Comparison of ENCODE assay signal across 15 mouse cellular contexts in genomic region chrX:142574022-142574421, GRCm38 (mm10).
"Had no signal": no experiment of that assay in that cellular context is flagged by ENCODE, and none has a peak within 500 bp of the region (broad histone marks: within the 10 kb centered on the region; RNA-seq: fewer than 3 reads in every experiment).

No protein-coding gene starts in this region.

- H3K27ac ChIP-seq: neural tube, embryonic 15.5 days; stomach, embryonic 15.5 days; stomach, postnatal 0 days had no signal

- H3K36me3 ChIP-seq: neural tube, embryonic 15.5 days; stomach, embryonic 15.5 days had no signal

- H3K4me3 ChIP-seq: neural tube, embryonic 15.5 days; stomach, embryonic 15.5 days had no signal

- H3K9me3 ChIP-seq: neural tube, embryonic 15.5 days; stomach, embryonic 15.5 days had no signal

- H3K4me1 ChIP-seq: neural tube, embryonic 15.5 days; stomach, embryonic 15.5 days had no signal

- H3K9ac ChIP-seq: neural tube, embryonic 15.5 days; stomach, embryonic 15.5 days had no signal

- DNase-seq: retina, postnatal 1 day; right cerebral cortex, adult 18-20 months; right cerebral cortex, postnatal 14 days; right cerebral cortex, postnatal 25 days; right cerebral cortex, postnatal 4 days; spleen, adult 18-20 months; thymus, adult 18-20 months; thymus, adult 2 months; thymus, postnatal 14 days; thymus, postnatal 25 days; thymus, postnatal 36 days; thymus, postnatal 4 days had no signal

- H3K4me2 ChIP-seq: neural tube, embryonic 15.5 days; stomach, embryonic 15.5 days had no signal

- H3K27me3 ChIP-seq: neural tube, embryonic 15.5 days; stomach, embryonic 15.5 days had no signal
